Mouse (Mus musculus): ENCODE measurements around the gene App.

GRCm38 (mm10) chr16:85072624-85073023 lies 100.9 kb downstream of the App start:
- TF ChIP-seq CTCF (IDR thresholded peaks at IDR 0.05) (no peak), POLR2A (IDR thresholded peaks at IDR 0.05; ENCODE audit: insufficient read depth, low read depth, low read length) (no peak)

Data from heart, adult 2 months (tissue).